Mouse (Mus musculus): Measurements from ENCODE around the gene 1700016C15Rik. TPM values are rescaled to one million over a fixed set of nuclear protein-coding genes. Genes with fewer than 3 reads are reported as not detected.

1700016C15Rik gene
- total RNA-seq (2023), result not detected

GRCm38 (mm10) chr1:177729043-177730024, at the start of gene 1700016C15Rik:
TSS of gene 1700016C15Rik (plus strand) at chr1:177729814.

GRCm38 (mm10) chr1:177796193-177796939, 66.8 kb downstream of the 1700016C15Rik start, which contains the start of gene Adss:
TSS of gene Adss (minus strand) at chr1:177796511.

Other genes with a start within 250 kb of the 1700016C15Rik start
- 10 to 100 TPM; 60.0 to 60.9 TPM for gene Adss, start 66.7 kb downstream of the 1700016C15Rik start, total RNA-seq (2023)

Measured in neutrophil, adult 83 days (primary cell).